Mouse (Mus musculus) neural tube, embryonic 10.5 days (tissue): Measurements from ENCODE around the gene Gjd3.

Experiments used
- DNase-seq: peaks from one replicate; pipeline ENCODE4 v3.0.0-alpha.2; 2017; ENCODE audit warnings: low spot score; ENCODE audit errors: extremely low spot score

The Gjd3 gene

DNA sequence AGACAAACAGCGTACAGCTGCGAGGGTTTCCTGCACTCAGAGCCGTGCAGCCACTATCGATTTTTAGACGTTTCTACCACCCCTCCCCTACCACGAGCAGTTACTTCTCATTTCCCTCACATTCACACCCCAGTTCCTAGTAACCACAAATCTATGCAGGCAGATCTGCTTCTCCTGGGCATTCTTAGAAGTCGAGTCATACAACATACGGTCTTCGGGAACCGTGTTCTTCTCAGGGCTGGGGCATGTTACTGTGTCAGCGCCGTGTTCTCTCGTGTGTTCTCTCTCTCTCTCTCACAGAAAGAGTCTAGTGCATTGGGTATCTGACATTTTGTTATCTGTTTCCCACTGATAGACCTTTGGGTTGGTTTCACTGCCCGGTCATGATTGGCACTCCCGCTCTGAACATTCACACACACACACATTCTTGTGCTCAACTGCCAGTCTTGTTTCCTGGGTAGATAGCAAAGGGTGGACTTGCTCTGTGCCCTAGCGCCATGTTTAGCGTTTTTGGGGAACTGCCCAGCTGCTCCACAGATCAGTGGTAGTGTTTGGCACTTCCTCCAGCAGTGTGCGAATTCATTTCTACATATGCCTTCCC is 34.7 kb downstream of the Gjd3 start:
- no peak for DNase-seq

DNA sequence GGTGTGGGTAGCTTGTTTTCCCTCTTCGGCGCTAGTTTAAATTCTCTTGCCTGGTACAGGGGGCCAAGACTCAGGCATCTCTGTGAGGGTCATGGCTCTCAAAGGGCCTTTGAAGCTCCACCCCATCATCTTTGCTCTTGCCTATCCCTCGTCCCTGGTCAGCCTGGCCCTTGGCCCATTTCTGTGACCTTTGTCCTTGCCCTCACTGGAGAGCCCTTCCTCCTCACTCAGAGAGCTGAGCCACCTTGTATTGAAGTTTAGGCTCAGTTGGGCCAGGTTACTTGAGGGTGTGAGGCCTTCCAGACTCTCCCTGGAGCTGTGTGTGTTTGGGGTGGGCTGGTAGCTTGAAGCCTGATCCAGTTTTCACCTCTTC is 37.2 kb downstream of the Gjd3 start:
- no peak for DNase-seq

GRCm38 (mm10) chr11:98944897-98945604 is 37.8 kb downstream of the Gjd3 start:
- DNase-seq = no peak

- DNase-seq = no peak
Observed at GRCm38 (mm10) chr11:98943741-98944461, 38.9 kb downstream of the Gjd3 start.

- DNase-seq = no peak
Observed at GRCm38 (mm10) chr11:98942923-98943641, 39.7 kb downstream of the Gjd3 start.

DNA sequence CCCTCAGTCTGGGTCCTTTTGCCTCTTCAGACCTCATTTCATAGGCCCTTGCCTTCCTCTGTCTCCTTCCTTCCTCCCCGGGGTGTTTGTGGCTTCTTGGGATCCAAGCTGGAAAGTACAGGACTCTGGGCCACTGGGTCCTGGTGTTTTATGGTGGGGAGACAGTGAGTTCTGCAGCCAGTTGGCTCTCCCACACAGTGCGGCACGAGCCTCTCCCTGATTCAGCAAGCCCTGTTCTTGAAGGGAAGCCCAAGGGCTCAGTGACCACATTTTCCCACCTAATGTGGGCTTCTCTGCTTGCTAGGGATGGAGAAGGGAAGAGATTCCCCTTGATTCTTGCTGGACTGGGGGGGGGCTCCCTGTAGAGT is 40.3 kb downstream of the Gjd3 start:
- DNase-seq = no peak

DNA sequence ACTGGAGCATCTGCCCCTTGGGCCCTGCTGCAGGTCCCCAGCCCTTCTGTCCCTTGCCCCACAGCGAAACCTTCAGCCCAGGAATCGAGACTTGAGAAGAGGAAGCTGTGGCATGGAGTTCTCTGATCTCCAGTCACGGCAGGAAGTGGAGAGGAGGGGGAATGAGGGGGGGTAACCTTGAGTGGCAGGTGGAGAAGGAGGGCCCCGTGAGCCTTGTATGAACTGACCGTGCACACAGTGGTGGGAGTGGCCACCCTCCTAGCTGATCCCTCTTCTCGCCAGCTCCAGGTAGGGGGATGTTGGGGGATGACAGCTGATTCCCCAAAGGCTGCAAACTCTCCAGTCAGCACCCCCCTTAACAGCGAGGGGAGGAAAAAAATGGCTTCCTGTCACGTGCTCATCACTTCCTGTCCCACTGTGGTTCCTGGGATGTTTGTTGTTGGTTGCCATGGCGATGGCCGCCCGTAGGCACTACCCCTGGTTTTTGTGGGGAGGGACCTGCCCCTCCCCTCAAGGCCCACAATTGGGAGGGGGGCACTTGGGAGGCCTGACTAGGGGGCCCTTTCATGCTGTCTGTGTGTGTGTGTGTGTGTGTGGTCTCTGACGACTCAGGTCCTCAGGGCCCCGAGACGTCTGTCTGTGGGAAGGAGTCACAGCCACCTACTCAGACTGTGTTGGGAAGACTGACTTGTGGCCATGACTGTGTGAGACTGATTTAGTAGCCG is 40.8 kb downstream of the Gjd3 start:
- peak; percentile 87 for DNase-seq

DNA sequence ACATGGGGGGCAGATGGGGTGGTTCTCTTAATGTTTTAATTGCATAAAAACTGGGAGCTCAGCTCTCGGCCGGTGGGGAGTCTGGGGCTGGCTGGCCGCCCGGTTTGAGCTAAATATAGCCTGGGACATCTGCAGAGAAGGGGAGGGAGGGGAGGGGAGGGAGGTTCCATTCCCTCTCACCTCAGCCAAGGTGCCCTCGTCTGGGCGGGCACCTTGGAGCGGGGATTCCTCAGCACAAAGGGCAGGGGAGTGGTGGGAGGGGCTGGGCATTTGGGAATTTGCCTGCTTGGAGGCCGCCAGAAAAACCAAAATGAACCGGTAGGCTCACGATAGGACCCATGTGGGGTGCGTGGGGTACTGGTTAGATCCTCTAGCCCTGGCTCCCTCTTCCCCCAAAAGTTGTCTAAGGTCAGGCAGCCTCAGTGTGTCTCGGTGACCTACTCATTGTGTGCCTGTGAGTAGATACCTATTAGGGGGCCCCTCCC is 41.4 kb downstream of the Gjd3 start:
- no peak for DNase-seq

DNA sequence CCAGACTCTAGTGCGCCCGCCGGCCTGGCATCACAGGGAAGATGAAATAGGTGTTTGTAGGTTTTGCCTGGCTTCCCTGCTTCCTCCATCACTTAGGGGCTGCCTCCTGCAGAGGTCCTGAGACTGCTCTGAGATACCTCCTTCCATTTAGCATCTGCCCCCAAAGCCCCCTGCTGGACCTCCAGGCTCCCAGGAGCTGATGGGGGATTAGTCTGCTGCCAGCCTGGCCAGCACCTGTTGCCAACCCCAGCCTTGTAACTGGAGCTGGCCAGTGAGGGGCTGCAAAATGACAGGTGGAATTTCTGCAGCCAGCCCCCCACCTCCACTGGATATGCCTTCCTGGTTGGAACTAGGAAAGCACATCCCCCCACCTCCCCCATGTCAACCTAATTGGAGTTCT is 42.0 kb downstream of the Gjd3 start:
- DNase-seq = no peak

- no peak for DNase-seq
Observed at GRCm38 (mm10) chr11:98939953-98940641, 42.7 kb downstream of the Gjd3 start.

DNA sequence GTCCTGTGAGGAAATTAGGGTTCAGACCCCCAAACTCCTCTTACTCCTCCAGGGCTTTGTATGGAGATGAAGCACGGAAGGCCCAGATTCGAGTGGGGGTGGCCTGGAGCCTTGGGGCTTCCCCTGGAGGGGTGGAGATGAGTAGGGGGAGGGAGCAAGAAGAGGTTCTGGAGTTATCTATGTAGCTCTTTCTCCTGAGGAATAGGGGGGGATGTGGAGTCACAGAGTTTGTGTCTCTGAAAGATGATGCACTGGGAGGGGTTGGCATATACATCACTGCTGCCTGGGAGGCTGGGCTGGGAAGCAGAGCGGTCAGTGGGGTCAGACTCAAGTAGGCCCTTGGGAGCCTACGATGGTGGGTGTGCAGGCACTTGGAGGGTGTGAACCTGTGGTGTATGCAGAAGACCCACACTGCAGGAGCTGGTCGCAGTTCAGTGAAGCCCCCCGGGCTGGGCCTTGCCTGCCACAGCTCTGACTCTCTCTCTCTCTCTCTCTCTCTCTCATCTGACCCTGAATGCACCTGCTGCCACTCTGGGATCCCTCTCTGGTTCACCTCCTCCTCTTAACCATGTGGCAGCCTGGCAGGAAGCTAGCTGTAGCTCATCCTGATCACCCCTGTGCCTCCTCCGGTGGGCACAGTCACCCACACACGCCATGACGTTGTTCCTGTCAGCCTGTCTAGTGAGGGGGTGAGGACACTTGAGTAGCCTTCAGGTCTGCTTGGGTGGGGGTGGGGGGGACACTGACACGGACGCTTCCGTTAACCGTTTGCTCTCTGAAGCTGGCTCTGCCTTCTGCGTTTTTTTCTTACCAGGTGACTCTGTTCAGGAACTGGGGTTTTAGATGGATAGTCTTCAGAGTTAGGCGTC is 43.5 kb downstream of the Gjd3 start:
- DNase-seq = no peak

- no peak for DNase-seq
Observed at GRCm38 (mm10) chr11:98938701-98939083, 44.1 kb downstream of the Gjd3 start.

GRCm38 (mm10) chr11:98937914-98938694 is 44.7 kb downstream of the Gjd3 start:
- DNase-seq = peak; percentile 55

DNA sequence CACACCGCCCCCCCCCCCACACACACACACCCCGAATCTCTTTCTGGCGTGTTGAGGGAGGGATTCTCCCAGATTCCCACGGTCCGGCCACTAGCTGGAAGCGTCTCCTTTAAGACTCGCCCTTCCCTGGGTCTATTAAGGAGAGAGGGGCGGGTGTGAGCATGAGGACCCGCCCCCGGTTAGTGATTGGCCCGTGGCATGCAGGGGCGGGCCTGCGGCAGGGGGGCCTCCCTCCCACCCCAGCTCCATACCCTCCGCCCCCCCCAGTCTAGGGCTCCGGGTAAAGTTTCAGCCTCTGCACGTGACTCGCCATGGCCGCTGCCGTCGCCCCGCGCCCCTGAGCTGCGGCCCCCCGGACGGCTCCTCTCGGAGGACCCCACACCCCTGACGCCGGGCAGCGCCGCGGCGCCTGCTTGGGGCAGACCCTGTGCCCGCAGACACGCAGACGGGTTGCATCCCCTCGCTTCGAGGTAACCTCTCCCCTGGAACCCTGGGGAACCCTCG is 45.4 kb downstream of the Gjd3 start:
- DNase-seq = peak; percentile 83

DNA sequence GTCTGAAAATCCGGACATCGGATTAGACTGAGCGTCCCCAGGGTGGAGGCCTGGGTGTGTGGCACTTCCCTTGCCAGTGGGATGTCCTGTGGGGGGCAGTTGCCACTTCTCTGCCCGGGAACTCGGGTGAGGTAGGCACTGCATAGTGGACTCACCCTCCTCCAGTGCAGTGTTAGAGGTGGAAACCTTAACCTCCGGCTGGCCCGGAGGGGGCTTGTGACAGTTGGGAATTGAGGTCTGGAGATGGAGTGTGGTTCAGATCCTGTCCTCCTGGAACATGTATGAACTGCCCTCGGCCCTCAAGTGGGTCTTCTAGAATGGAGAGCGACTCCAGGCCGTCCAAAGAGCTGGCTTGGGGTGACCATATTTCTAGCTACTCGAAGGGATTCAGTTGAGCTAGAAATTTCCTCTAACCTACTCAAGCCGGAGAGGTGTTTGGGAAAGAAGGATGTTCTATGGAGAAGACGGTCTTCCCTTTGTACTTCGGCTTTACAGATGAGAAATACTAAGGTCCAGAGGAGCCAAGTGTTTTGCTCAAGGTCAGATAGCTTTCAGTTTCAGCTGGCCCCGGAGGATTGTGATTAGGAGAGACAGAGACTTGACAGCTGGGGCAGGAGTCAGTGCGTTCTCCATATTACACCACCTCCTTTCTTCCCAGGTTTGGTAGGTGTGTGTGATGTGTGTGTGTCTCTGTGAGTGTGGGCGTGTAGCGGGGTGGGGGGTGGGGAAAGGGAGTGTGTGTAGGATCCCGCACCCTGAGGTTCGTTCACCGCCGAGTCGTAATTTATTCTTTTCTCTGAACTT is 46.0 kb downstream of the Gjd3 start:
- DNase-seq = peak; percentile 55

DNA sequence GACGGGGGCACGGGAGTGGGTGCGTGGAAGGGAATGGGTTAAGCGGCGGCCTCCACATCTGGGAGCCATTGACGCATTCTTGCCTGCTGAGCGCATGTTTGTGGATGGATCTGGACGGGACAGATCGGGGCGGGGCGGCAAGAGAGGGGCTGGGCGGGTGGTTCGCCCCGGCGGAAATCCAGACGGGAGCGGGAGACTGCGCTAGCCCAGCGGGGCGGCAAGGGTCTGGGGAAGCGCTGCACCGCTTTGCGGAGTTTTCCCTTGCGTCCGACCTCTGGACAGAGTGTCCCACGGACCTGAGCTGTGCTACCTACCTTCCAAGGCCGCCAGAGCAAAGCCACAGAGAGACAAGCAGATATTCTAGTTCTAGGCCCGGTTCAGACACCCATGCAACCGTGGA is 46.6 kb downstream of the Gjd3 start:
- DNase-seq = peak; percentile 81

GRCm38 (mm10) chr11:98935123-98935522 is 47.7 kb downstream of the Gjd3 start:
- DNase-seq = no peak

GRCm38 (mm10) chr11:98934367-98934766 is 48.4 kb downstream of the Gjd3 start:
- no peak for DNase-seq
